Mouse (Mus musculus) cerebellum, adult 2 months (tissue): ENCODE measurements at regions not wholly inside any gene's neighbourhood (a gene's known extent, or its start where the extent isn't known, plus 50 kb on each side); places are given as distances from the start of the nearest gene placed in this dataset.

Source experiments
- CTCF ChIP-seq: fragments of 200-500 bp; IDR thresholded peaks from 2 replicates; pipeline ENCODE4 v1.5.1; 2011; ENCODE audit warnings: low read depth, mild to moderate bottlenecking, control low read depth, low read length, moderate library complexity, borderline replicate concordance; ENCODE audit not compliant: insufficient read depth
- POLR2A ChIP-seq: fragments of 200-500 bp; IDR thresholded peaks from 2 replicates; pipeline ENCODE4 v1.6.1; 2011; ENCODE audit warnings: low read length, control low read depth, borderline replicate concordance; ENCODE audit not compliant: insufficient read depth

- TF ChIP-seq CTCF (no peak), POLR2A (no peak)
Measured at GRCm38 (mm10) chr15:42069072-42069471, 1934.9 kb downstream of the 9330182O14Rik start.
